Mouse (Mus musculus) stomach, embryonic 14.5 days (tissue): Measurements from ENCODE around the gene Xntrpc. TPM values are rescaled to one million over a fixed set of nuclear protein-coding genes. Genes with fewer than 3 reads are reported as not detected.

Source experiments
- ATAC-seq: fragments of 200-750 bp; cut with Nextera tagmentation; 2 replicates; pipeline ENCODE4 v1.8.0; 2017; ENCODE audit warnings: low read depth, moderate TSS enrichment; ENCODE audit not compliant: insufficient number of reproducible peaks, insufficient read depth, low FRiP score
- H3K27ac ChIP-seq: fragments of 300-500 bp; sonication (generic); 2 replicates; pipeline ENCODE4 v1.5.1; 2014; ENCODE audit warnings: mild to moderate bottlenecking, low read length, moderate library complexity, mixed read lengths
- H3K27me3 ChIP-seq: fragments of 300-500 bp; sonication (generic); 2 replicates; pipeline ENCODE4 v1.6.1; 2014; ENCODE audit warnings: low read length, control low read depth, mixed read lengths; ENCODE audit not compliant: control insufficient read depth, insufficient read depth
- H3K36me3 ChIP-seq: fragments of 300-500 bp; sonication (generic); 2 replicates; pipeline ENCODE4 v1.6.1; 2014; ENCODE audit warnings: mild to moderate bottlenecking, control low read depth, low read length, moderate library complexity, mixed read lengths; ENCODE audit not compliant: control insufficient read depth, insufficient read depth
- H3K4me1 ChIP-seq: fragments of 300-500 bp; sonication (generic); 2 replicates; pipeline ENCODE4 v1.6.1; 2014; ENCODE audit warnings: low read length, control low read depth, mixed read lengths; ENCODE audit not compliant: control insufficient read depth, insufficient read depth
- H3K4me2 ChIP-seq: fragments of 300-500 bp; sonication (generic); replicated peaks from 2 replicates; pipeline ENCODE4 v1.6.1; 2014; ENCODE audit warnings: low read depth, low read length, control low read depth
- H3K4me3 ChIP-seq: fragments of 300-500 bp; sonication (generic); 2 replicates; pipeline ENCODE4 v1.5.1; 2014; ENCODE audit warnings: low read depth, low read length, control low read depth
- H3K9ac ChIP-seq: fragments of 300-500 bp; sonication (generic); replicated peaks from 2 replicates; pipeline ENCODE4 v1.6.1; 2014; ENCODE audit warnings: low read depth, mild to moderate bottlenecking, control low read depth, low read length, moderate library complexity, mixed read lengths
- H3K9me3 ChIP-seq: fragments of 300-500 bp; sonication (generic); 2 replicates; pipeline ENCODE4 v1.6.1; 2016; ENCODE audit warnings: low read depth, low read length, control low read depth; ENCODE audit not compliant: control insufficient read depth
- WGBS: fragments of 180-500 bp; shearing (Covaris S2); extraction: QIAGEN DNeasy Blood & Tissue Kit; methylation state at CpG from one replicate; pipeline ENCODE4 v1.1.7; 2014; 5-methylcytosine and 5-hydroxymethylcytosine counted together
- polyA plus RNA-seq: library from polyadenylated mRNA; unstranded; fragments of >200 nt; fragmentation: Nextera tagmentation; extraction: Ambion mirVana; gene quantifications from 2 replicates; pipeline ENCODE4 v1.2.1, GENCODE M21; 2014

Xntrpc gene
- polyA plus RNA-seq, 1 experiment from 2014 or later = 1.8 TPM

DNA sequence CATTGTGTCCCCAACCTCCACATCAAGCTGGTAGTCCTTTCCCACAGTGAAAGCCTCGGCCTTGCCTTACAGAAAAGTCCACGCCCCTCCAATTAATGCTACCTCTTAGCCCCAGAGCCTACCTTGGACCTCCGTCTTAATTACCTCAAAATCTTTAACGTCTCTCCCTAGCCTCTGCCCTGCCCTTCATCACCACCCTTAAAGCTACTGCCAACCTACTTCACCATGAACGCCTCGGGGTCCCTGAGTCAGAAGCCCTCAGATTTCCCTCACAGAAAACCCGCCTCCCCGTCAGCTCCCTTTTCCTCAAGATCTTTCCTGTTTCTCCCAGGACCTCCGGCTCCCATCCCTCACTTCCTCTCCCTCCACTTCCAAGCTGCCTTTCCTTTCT, 863 bp upstream of the Xntrpc start:
- no peaks in the 10 kb centered on the region for H3K9me3 ChIP-seq
- H3K4me1 ChIP-seq = peaks cover 9% of the 10 kb centered on the region
- H3K36me3 ChIP-seq = peaks cover 1% of the 10 kb centered on the region; the same call in 1 of the 2 replicates
- no peaks in the 10 kb centered on the region for H3K27me3 ChIP-seq
- peak overlapping the region; percentile 65 for H3K9ac ChIP-seq
- ATAC-seq = 0 out of 2 replicates have a peak, but pooled peaks have one; percentile 0
- peak overlapping the region; percentile 61 for H3K4me2 ChIP-seq
- 2% methylated on average over 9 of the region's 9 CpGs for WGBS
- peak overlapping the region; percentile 87; the same call in 1 of the 2 replicates for H3K27ac ChIP-seq
- H3K4me3 ChIP-seq = peak overlapping the region; percentile 74

DNA sequence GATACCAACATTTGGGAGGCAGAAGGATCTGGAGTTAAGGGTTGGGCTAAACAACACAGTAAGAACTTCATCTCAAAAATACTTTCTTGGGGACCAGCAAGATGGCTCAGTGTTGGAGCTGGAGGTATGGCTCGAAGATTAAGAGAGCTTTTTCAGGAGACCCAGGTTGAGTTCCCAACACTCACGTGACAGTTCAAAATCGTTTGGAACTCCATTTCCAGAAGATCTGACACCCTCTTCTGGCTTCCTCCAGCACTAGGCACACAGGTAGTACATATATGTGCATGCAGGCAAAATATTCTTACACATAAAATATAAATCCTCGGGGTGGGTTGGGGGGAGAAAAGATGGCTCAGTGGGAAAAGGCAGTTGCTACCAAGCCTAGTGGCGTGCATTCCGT, 850 bp downstream of the Xntrpc start:
- Histone ChIP-seq H3K9me3 (no peaks in the 10 kb centered on the region), H3K36me3 (no peaks in the 10 kb centered on the region), H3K4me1 (peaks cover 9% of the 10 kb centered on the region), H3K9ac (peak overlapping the region; percentile 65; the same call in 1 of the 2 replicates), H3K4me2 (peak overlapping the region; percentile 59), H3K27me3 (no peaks in the 10 kb centered on the region), H3K27ac (peak overlapping the region; percentile 87; the same call in 1 of the 2 replicates), H3K4me3 (peak overlapping the region; percentile 74)
- no peak for ATAC-seq
- WGBS = 71% methylated on average over 6 of the region's 6 CpGs

GRCm38 (mm10) chr7:102076714-102077296, 11.3 kb downstream of the Xntrpc start:
- no peak for ATAC-seq
- H3K4me3 ChIP-seq = no peak overlapping the region
- no peaks in the 10 kb centered on the region for H3K4me1 ChIP-seq
- H3K4me2 ChIP-seq = no peak overlapping the region
- H3K36me3 ChIP-seq = peaks cover 79% of the 10 kb centered on the region
- H3K9me3 ChIP-seq = no peaks in the 10 kb centered on the region
- no peak overlapping the region for H3K9ac ChIP-seq
- no peaks in the 10 kb centered on the region for H3K27me3 ChIP-seq
- no peak overlapping the region for H3K27ac ChIP-seq
- 83% methylated on average over 7 of the region's 7 CpGs for WGBS

DNA sequence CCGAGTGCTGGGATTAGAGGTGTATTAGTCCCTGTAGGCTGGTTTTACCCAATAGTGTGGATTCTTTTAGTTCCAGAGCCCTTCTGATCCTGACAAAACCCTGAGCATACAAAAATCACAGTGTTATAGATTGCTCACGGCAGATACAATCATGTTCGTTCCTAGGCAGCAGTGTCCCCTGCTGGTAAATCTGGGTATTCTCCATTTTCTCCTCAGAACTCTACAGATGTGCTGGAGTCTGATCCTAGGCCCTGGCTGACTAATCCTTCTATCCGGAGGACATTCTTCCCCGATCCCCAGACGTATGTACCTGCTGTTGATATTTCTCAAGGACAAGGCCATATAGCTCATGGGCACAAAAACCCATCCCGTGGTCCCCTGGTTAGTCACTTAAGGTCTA, 13.0 kb downstream of the Xntrpc start:
- peaks cover 79% of the 10 kb centered on the region for H3K36me3 ChIP-seq
- 75% methylated on average over 7 of the region's 7 CpGs for WGBS

DNA sequence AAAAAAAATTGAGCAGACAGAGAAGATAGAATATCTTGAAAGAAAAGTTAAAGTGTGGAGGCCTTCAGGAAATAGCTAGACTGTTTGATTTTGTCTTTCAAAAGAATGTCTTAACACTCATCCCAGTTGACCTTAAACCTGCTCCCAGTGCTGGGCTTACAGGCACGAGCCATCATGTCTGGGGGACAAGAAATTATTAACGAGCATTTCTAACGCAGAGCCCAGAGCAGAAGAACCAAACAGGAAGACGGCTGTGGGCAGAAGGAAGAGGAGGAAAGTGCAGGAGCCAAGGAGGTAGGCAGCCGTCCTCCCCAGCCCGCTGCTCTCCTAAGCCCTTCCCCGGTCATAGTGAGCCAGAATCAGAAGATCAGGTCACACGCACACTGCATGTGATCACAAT, 14.8 kb downstream of the Xntrpc start:
- H3K4me3 ChIP-seq = no peak overlapping the region
- H3K27ac ChIP-seq = no peak overlapping the region
- peaks cover 64% of the 10 kb centered on the region for H3K36me3 ChIP-seq
- H3K4me2 ChIP-seq = no peak overlapping the region
- no peaks in the 10 kb centered on the region for H3K27me3 ChIP-seq
- H3K9me3 ChIP-seq = no peaks in the 10 kb centered on the region
- 81% methylated on average over 8 of the region's 8 CpGs for WGBS
- no peak overlapping the region for H3K9ac ChIP-seq
- H3K4me1 ChIP-seq = no peaks in the 10 kb centered on the region
- ATAC-seq = no peak

More for the DNA sequence above, 13.0 kb downstream of the Xntrpc start:
- no peak overlapping the region for H3K27ac ChIP-seq
- H3K4me1 ChIP-seq = no peaks in the 10 kb centered on the region
- H3K9me3 ChIP-seq = no peaks in the 10 kb centered on the region
- H3K27me3 ChIP-seq = no peaks in the 10 kb centered on the region
- no peak overlapping the region for H3K4me2 ChIP-seq
- H3K4me3 ChIP-seq = no peak overlapping the region
- no peak overlapping the region for H3K9ac ChIP-seq
- no peak for ATAC-seq

GRCm38 (mm10) chr7:102081784-102082183, 16.3 kb downstream of the Xntrpc start:
- Histone ChIP-seq H3K4me1 (no peaks in the 10 kb centered on the region), H3K4me2 (no peak overlapping the region), H3K9me3 (no peaks in the 10 kb centered on the region), H3K9ac (no peak overlapping the region), H3K4me3 (no peak overlapping the region), H3K36me3 (peaks cover 55% of the 10 kb centered on the region), H3K27ac (no peak overlapping the region), H3K27me3 (no peaks in the 10 kb centered on the region)
- no peak for ATAC-seq
- 96% methylated on average over 5 of the region's 5 CpGs for WGBS

DNA sequence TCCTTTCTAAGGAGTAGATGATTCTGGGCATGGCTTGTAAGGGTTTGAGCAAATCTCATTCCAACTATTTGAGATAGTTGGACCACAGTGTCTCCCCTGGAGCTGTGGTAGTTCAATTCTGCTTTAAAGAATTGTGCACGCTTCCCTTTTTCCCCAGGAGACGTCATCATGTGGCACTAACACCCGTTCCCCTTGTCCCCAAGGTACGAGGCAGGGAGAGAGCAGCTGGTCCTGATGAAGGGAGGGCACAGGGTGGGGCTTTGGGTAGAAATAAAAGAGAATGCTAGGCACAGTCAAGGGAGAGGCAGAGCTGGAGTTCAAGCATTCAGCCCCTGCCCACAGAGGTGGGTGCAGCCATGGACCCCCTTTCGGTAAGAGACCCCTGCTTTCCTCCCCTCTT, 17.3 kb downstream of the Xntrpc start, which contains the start of gene Trpc2:
Gene Trpc2 (plus strand): TSS at position 301 of the 400 bp plus-strand sequence.
- no peaks in the 10 kb centered on the region for H3K27me3 ChIP-seq
- no peak within 1 kb of the TSS for H3K9ac ChIP-seq
- H3K4me2 ChIP-seq = no peak within 1 kb of the TSS
- H3K27ac ChIP-seq = no peak within 1 kb of the TSS
- whole genome bisulfite sequencing = 88% methylated on average over 5 of the region's 5 CpGs
- no peaks in the 10 kb centered on the region for H3K9me3 ChIP-seq
- no peak within 1 kb of the TSS for H3K4me3 ChIP-seq
- ATAC-seq = no peak
- H3K36me3 ChIP-seq = peaks cover 45% of the 10 kb centered on the region
- no peaks in the 10 kb centered on the region for H3K4me1 ChIP-seq

DNA sequence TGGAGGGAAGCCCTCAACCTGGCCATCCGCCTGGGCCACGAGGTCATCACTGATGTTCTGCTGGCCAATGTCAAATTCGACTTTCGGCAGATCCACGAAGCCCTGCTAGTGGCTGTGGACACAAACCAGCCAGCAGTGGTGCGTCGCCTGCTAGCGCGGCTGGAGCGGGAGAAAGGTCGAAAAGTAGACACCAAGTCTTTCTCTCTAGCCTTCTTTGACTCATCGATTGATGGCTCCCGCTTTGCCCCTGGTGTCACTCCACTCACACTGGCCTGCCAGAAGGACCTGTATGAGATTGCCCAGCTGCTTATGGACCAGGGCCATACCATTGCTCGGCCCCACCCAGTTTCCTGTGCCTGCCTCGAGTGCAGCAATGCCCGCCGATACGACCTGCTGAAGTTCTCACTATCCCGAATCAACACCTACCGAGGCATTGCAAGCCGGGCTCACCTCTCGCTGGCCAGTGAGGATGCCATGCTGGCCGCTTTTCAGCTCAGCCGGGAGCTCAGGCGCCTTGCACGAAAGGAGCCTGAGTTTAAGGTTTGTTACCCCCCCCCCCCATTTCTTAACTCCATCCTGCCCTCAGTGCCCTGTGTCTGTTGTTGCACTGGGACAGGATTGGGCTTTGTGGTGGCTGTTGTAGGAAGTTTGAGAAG, 18.7 kb downstream of the Xntrpc start:
- peaks cover 36% of the 10 kb centered on the region for H3K36me3 ChIP-seq
- no peaks in the 10 kb centered on the region for H3K4me1 ChIP-seq
- WGBS = 85% methylated on average over 26 of the region's 26 CpGs
- no peak overlapping the region for H3K9ac ChIP-seq
- H3K27ac ChIP-seq = no peak overlapping the region
- H3K9me3 ChIP-seq = no peaks in the 10 kb centered on the region
- no peak overlapping the region for H3K4me2 ChIP-seq
- H3K4me3 ChIP-seq = no peak overlapping the region
- ATAC-seq = no peak
- no peaks in the 10 kb centered on the region for H3K27me3 ChIP-seq
